Mouse (Mus musculus) T-helper 2 cell (primary cell): ENCODE results near the gene Zfp768.

Experiments used
- in situ Hi-C: fragments of 300-600 bp; cut with MboI, MseI; formaldehyde crosslinking; loops from one replicate; pipeline ENCODE4 v1.15.1; 2025; ENCODE audit warnings: high pct_unique_total_duplicates

The Zfp768 gene

DNA sequence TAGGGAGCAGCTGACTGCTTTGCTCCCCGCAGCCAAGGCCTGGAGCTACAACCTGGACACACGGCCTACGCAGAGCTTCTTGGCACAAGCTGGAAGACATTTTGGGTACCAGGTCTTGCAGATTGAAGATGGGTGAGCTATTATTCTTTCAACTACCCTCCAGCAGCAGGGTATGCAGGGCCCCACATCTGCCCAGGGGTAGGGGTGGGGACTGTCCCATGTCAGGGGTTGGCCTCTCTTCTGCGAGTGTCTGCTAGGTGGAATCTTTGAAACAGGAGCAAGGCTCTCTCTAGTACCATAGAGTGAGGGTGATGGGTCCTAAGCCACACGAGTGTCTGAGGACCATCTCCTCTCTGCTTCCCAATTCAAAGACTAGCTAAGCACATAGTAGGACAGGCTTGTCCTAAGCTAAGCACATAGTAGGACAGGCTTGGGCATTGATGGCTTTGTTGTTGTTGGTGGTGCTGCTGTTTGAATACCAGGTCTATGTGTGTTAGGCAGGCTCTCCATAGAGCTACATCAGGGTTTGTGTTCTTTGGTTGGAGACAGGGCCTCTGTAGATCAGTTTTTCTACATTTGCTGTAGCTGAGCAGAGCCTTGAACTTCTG, 47.7 kb downstream of the Zfp768 start:
- in situ Hi-C loops: no loop called here

- in situ Hi-C loops: no loop called here
Measured at GRCm38 (mm10) chr7:127296786-127297555, 48.4 kb downstream of the Zfp768 start.

DNA sequence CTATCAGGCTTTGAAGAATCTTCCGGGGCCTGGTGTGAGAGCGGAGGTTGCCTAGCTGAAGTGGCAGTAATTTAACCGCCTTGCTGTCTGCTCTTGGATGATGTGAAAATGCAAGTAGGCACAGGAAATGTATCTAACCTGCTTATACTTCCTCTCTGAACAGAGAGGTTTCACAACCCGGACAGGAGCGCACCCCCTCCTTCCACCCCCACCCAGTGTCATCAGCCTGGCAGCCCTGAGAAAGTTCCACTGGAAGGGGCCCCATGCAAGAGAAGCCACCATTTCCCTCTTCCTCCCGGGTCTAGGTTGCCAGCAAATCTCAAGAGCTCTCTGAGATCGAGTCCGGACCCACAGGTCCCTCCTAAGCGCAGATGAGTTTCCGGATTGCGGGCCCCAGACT, 49.3 kb downstream of the Zfp768 start, which contains the start of gene Itgal:
Gene Itgal, plus strand, starts transcription at position 163 of the 400 bp plus-strand sequence.
- in situ Hi-C loops: no loop called here
